Mouse (Mus musculus): ENCODE data around the gene Asb16. TPM values are rescaled to one million over a fixed set of nuclear protein-coding genes. Genes with fewer than 3 reads are reported as not detected.

Asb16 gene
- polyA plus RNA-seq, 1 experiment = not detected

GRCm38 (mm10) chr11:102305359-102305758 lies 36.8 kb downstream of the Asb16 start:
- Histone ChIP-seq H3K4me1 (ENCODE audit: control insufficient read depth, insufficient read depth, low read length) (peaks cover 5% of the 10 kb centered on the region; the same call in 1 of the 2 replicates), H3K27ac (ENCODE audit: insufficient read depth, low read depth, low read length) (no peak overlapping the region), H3K4me3 (ENCODE audit: insufficient read depth, low read length) (no peak overlapping the region)
- TF ChIP-seq POLR2A (IDR thresholded peaks at IDR 0.05; ENCODE audit: borderline replicate concordance, low read depth, low read length) (no peak), CTCF (IDR thresholded peaks at IDR 0.05; ENCODE audit: low read depth, low read length) (no peak)

DNA sequence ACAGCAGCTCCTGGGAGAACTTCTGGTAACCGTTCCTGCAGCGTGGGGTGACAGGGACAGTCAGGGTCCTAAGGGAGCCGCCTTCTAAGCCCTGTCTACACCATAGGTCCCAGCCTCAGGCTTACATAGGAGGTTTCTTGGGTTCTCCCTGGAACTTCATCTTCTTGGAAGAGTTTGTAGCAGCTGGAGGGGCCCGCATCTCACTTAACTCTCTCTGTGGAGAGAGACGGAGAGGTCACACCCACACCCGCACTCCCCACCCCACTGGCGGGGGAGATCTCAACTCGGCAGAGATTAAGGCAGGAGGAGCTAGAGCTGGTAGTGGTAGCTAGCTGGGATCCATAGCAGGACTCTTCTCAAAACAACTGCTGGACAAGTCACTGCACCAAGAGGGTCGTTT lies 39.6 kb downstream of the Asb16 start:
- no peak for TF ChIP-seq POLR2A (IDR thresholded peaks at IDR 0.05; ENCODE audit: borderline replicate concordance, low read depth, low read length)
- Histone ChIP-seq H3K27ac (ENCODE audit: insufficient read depth, low read depth, low read length) (no peak overlapping the region), H3K4me3 (ENCODE audit: insufficient read depth, low read length) (no peak overlapping the region), H3K4me1 (ENCODE audit: control insufficient read depth, insufficient read depth, low read length) (peaks cover 13% of the 10 kb centered on the region)

DNA sequence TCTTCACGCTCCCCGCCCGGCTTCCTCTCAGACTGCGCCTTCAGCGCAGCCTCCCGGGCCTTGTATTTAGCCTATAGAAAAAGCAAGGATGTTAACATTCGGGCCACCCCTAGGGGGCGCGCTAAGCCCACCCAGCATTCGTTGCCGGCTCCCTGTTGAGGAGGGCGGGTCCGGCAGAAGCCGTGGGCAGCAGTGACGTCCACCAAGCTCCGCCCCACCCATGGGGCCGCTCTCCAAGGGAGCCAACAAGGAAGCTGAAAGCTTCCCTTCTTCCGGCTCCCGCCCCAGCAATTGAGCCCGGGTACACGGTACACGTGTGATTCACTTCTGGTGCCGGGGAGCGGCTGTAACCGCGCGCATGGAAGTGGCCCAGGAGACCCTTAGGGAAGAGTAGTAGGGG lies 40.4 kb downstream of the Asb16 start:
- peak; percentile 57; the same call in 1 of the 2 replicates for TF ChIP-seq CTCF (IDR thresholded peaks at IDR 0.05; ENCODE audit: low read depth, low read length)
- TF ChIP-seq POLR2A (IDR thresholded peaks at IDR 0.05; ENCODE audit: borderline replicate concordance, low read depth, low read length) = no peak
- H3K27ac ChIP-seq (ENCODE audit: insufficient read depth, low read depth, low read length) = peak overlapping the region; percentile 12
- peaks cover 14% of the 10 kb centered on the region for H3K4me1 ChIP-seq (ENCODE audit: control insufficient read depth, insufficient read depth, low read length)
- peak overlapping the region; percentile 62 for H3K4me3 ChIP-seq (ENCODE audit: insufficient read depth, low read length)

DNA sequence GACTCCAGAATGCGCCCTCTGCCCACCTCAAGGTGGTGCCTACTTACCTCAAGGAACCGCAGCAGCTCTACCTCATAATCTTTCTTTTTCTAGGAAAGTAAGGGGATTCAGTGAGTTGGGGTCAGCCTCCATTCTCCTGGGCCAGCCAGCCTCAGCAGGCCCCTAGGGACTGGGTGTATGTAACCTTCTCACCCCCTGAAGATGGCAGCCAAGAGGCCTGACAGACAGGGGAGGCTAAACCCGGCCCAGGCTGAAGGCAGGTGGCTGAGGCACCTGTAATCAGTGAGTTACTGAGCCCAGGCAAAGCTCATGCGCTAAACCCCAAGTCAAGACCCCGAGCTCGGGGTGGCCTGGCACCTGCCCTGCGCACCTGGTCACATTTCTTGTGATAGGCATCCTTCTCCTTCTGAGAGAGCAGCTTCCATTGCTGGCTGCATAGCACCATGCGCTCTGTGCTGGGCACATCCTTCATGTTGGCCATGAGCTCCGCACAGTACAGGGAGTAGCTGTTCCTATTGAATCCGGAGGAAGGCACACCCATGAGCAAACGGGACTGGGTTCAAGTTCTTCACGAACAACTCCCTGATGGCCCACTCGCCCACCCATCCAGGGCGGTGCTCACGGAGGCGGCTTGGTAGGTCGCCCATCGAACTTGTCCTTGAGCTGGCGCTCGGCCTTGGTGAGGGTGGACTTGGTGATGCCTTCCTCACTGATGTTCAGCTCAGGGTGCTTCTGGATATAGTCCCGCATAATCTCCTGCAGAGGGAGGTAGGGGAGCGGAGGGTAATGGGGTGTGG lies 41.5 kb downstream of the Asb16 start:
- H3K4me3 ChIP-seq (ENCODE audit: insufficient read depth, low read length) = peak overlapping the region; percentile 62

DNA sequence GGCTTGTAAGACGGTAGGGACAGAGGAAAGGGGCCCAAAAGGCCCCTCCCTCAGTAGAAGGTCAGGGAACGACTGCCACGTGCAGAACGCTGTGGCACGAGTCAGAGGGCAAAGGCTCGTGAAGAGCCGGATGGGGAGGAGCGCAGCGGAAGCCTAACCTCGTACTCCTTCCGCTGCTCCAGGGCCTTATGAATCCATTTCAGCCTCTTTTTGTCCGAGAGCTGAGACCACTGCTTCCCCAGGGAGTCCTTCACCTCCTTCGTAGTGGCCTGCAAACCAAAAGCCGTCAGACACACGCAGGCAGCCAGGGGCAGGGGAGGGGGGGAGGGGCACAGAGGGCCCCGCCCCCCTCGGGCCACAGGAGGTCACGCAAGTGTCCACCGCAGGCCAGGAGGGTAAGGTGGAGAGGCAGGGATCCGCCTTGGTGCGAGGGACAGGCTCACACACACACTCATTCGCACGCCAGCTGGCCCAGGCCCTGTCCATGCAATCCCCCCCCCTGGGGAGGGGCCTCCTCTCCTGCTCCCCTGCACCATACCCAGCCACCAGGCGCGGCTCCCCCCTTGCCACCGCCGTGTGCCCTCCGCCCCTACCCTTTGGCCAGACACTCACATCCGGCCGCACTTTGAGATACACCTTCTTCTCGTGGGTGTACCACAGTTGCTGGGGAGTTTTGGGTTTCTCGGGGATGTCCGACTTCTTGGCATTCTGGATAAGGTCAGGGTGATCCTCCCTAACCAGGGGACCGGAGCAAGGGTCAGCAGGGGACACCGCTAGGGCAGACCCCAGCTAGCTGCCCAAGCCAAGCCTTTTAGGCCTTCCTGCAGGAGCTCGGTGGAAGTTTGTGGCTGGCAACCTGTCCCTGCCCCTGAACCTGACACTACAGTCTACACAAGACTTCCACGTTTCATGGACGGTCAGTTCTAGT lies 42.5 kb downstream of the Asb16 start:
- no peak overlapping the region for H3K27ac ChIP-seq (ENCODE audit: insufficient read depth, low read depth, low read length)
- no peak overlapping the region for H3K4me3 ChIP-seq (ENCODE audit: insufficient read depth, low read length)
- no peak for TF ChIP-seq CTCF (IDR thresholded peaks at IDR 0.05; ENCODE audit: low read depth, low read length)
- TF ChIP-seq POLR2A (IDR thresholded peaks at IDR 0.05; ENCODE audit: borderline replicate concordance, low read depth, low read length) = no peak
- peaks cover 27% of the 10 kb centered on the region for H3K4me1 ChIP-seq (ENCODE audit: control insufficient read depth, insufficient read depth, low read length)

More for the DNA sequence above, 41.5 kb downstream of the Asb16 start:
- no peak for TF ChIP-seq CTCF (IDR thresholded peaks at IDR 0.05; ENCODE audit: low read depth, low read length)
- TF ChIP-seq POLR2A (IDR thresholded peaks at IDR 0.05; ENCODE audit: borderline replicate concordance, low read depth, low read length) = no peak
- Histone ChIP-seq H3K4me1 (ENCODE audit: control insufficient read depth, insufficient read depth, low read length) (peaks cover 19% of the 10 kb centered on the region), H3K27ac (ENCODE audit: insufficient read depth, low read depth, low read length) (no peak overlapping the region)

DNA sequence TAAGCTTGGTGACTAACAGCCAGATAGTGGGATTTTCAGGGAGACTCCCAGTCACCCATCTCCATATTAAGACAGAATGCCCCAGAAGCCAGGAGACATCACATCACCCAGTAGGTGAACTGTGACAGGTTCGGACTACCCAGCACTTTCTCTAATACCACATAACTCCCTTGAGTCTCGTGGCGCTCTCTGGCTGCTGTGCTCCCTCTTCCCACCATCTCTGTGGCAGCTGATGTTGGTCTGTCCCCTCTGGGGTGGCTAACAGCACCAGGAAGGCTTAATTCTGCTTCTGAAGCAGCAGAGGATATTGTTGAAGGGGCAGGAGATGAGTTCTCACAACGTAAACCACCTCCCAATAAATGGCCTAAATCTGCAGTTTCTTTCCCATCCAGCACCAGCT lies 43.4 kb downstream of the Asb16 start:
- H3K27ac ChIP-seq (ENCODE audit: insufficient read depth, low read depth, low read length) = no peak overlapping the region
- TF ChIP-seq POLR2A (IDR thresholded peaks at IDR 0.05; ENCODE audit: borderline replicate concordance, low read depth, low read length) (no peak), CTCF (IDR thresholded peaks at IDR 0.05; ENCODE audit: low read depth, low read length) (no peak)
- no peak overlapping the region for H3K4me3 ChIP-seq (ENCODE audit: insufficient read depth, low read length)
- H3K4me1 ChIP-seq (ENCODE audit: control insufficient read depth, insufficient read depth, low read length) = peaks cover 27% of the 10 kb centered on the region

GRCm38 (mm10) chr11:102312586-102312985 lies 44.0 kb downstream of the Asb16 start:
- no peak overlapping the region for H3K27ac ChIP-seq (ENCODE audit: insufficient read depth, low read depth, low read length)
- H3K4me3 ChIP-seq (ENCODE audit: insufficient read depth, low read length) = no peak overlapping the region
- no peak for TF ChIP-seq CTCF (IDR thresholded peaks at IDR 0.05; ENCODE audit: low read depth, low read length)
- no peak for TF ChIP-seq POLR2A (IDR thresholded peaks at IDR 0.05; ENCODE audit: borderline replicate concordance, low read depth, low read length)
- peaks cover 27% of the 10 kb centered on the region for H3K4me1 ChIP-seq (ENCODE audit: control insufficient read depth, insufficient read depth, low read length)

DNA sequence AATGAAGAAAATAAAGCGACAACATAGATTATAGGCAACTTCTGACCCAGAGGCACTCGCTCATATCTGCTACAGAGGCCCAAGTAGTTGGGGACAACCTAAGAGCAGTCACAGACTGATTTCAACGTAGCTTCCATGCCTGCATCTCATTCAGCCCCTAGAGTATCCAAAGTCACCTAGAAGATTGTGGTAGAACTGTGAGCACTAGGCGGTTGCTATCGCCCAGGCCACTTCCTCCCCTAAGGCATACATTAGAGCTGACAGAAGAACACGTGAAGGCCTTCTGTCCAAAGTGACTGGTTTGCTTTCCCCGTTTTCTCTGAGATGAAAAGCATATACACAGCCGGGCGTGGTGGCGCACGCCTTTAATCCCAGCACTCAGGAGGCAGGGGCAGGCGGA lies 45.8 kb downstream of the Asb16 start:
- H3K4me3 ChIP-seq (ENCODE audit: insufficient read depth, low read length) = no peak overlapping the region
- TF ChIP-seq POLR2A (IDR thresholded peaks at IDR 0.05; ENCODE audit: borderline replicate concordance, low read depth, low read length) (no peak), CTCF (IDR thresholded peaks at IDR 0.05; ENCODE audit: low read depth, low read length) (no peak)
- H3K4me1 ChIP-seq (ENCODE audit: control insufficient read depth, insufficient read depth, low read length) = peaks cover 27% of the 10 kb centered on the region

DNA sequence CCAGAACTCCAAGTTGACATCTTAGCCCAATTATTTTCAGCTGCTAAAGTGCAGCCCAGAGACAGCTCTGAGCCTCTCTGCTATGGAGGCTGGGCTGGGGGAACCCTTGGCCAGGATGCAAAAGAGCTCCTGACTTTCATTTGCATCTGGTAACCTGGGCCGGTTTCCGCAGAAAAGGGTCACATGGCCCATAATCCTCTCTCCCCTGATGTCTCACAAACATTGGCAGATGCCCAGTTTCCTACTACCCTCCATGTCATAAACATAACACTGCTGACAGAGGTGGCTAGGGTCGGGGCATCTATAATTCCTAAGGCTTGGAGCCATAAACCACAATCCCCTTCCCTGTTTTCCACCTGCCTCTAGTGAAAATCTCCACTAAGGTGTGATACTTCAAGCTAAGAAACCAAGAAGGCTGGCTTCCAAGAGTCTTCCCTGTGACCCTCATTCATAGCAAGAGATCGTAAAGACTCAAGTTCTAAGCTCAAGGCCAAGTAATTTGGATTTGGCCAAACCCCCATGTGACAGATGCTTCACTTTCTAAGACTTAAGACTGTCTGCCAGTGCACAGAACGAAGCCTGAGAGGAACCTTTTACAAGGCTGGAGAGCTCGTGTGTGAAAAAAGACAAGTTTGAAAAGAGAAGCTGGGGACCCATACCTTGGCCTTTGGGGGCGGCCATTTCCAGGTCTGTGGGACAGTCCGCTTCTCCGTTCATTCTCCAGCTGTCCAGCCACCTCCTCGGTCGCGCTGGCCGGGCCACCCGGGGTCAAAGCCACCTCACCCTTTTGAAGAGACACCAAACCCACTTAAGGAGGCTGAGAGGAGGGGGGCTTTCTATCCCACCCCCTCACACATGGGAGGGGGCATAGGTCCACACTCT lies 47.4 kb downstream of the Asb16 start:
- Histone ChIP-seq H3K27ac (ENCODE audit: insufficient read depth, low read depth, low read length) (peak overlapping the region; percentile 63), H3K4me1 (ENCODE audit: control insufficient read depth, insufficient read depth, low read length) (peaks cover 27% of the 10 kb centered on the region), H3K4me3 (ENCODE audit: insufficient read depth, low read length) (peak overlapping the region; percentile 92)
- TF ChIP-seq CTCF (IDR thresholded peaks at IDR 0.05; ENCODE audit: low read depth, low read length) (no peak), POLR2A (IDR thresholded peaks at IDR 0.05; ENCODE audit: borderline replicate concordance, low read depth, low read length) (no peak)

More for the DNA sequence above, 45.8 kb downstream of the Asb16 start:
- no peak overlapping the region for H3K27ac ChIP-seq (ENCODE audit: insufficient read depth, low read depth, low read length)

All from bone marrow macrophage, adult 2 months (primary cell).